Mouse (Mus musculus) small intestine, adult 2 months (tissue): ENCODE data around the gene Cyb5r3.

ENCODE experiments used
- CTCF ChIP-seq: fragments of 200-500 bp; IDR thresholded peaks from 2 replicates; pipeline ENCODE4 v1.5.1; 2012; ENCODE audit warnings: low read depth, mild to moderate bottlenecking, control low read depth, inconsistent platforms, low read length, moderate library complexity, mixed read lengths; ENCODE audit not compliant: insufficient replicate concordance, insufficient read length; ENCODE audit errors: extremely low read depth
- POLR2A ChIP-seq: fragments of 200-500 bp; IDR thresholded peaks from 2 replicates; pipeline ENCODE4 v1.6.1; 2012; ENCODE audit warnings: low read depth, mild to moderate bottlenecking, control low read depth, inconsistent platforms, low read length, moderate library complexity

DNA sequence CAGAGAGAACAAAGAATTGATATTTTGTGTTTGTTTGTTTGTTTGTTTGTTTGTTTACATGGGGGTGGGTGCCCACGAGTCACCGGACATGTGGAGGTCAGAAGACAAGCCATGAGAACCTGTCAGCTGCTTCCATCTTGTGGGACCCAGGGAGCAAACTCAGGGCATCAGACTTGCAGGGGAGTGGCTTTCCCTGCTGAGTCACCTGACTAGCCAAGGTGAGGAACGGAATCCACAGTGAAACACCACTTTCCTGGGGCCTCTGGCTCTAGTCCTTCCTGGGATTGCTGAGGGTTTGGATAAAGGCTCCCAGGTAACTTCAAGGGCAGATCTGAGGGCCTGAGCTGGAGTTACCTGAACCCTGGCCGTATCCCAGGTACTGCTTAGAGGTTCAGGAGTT is 4.3 kb upstream of the Cyb5r3 start:
- TF ChIP-seq CTCF (no peak), POLR2A (no peak)
